Mouse (Mus musculus): ENCODE data around the gene Ribc1. TPM values are rescaled to one million over a fixed set of nuclear protein-coding genes. Genes with fewer than 3 reads are reported as not detected.
A peak's percentile ranks its signal among the peaks of the same experiment; 100 is the strongest.

Gene Ribc1
- polyA plus RNA-seq (2015; fragmentation: Nextera tagmentation; extraction: Ambion mirVana) = 4.1 and 4.6 TPM in 2 replicates

- no peaks in the 10 kb centered on the region for H3K4me1 ChIP-seq (replicated peaks; ENCODE audit: control insufficient read depth, insufficient read depth, low read length)
- H3K4me3 ChIP-seq (ENCODE audit: low read length) = peak within 1 kb of the TSS; percentile 66
- peak within 1 kb of the TSS; percentile 68 for H3K4me2 ChIP-seq (ENCODE audit: low read depth, low read length)
- ATAC-seq (ENCODE audit: low read depth) = peak; percentile 98
- H3K9ac ChIP-seq (ENCODE audit: low read length) = peak within 1 kb of the TSS; percentile 78
- peak within 1 kb of the TSS; percentile 96 for H3K27ac ChIP-seq (ENCODE audit: low read length)
- H3K27me3 ChIP-seq (ENCODE audit: control insufficient read depth, insufficient read depth, low read depth, low read length) = peaks cover 7% of the 10 kb centered on the region; the same call in 1 of the 2 replicates
- H3K9me3 ChIP-seq (ENCODE audit: control insufficient read depth, low read length) = no peaks in the 10 kb centered on the region
- H3K36me3 ChIP-seq (ENCODE audit: control insufficient read depth, insufficient read depth, low read length) = no peaks in the 10 kb centered on the region
- WGBS = 18% methylated on average over 64 of the region's 64 CpGs
These were observed at the start of gene Ribc1, which contains the start of gene Smc1a for GRCm38 (mm10) chrX:152016151-152017145. Gene Ribc1 (minus strand): TSS chrX:152016295. Gene Smc1a (plus strand): TSS chrX:152016428.

- ATAC-seq (ENCODE audit: low read depth) = no peak
- H3K27me3 ChIP-seq (ENCODE audit: control insufficient read depth, insufficient read depth, low read depth, low read length) = peaks cover 17% of the 10 kb centered on the region
These were observed 49.6 kb upstream of the Ribc1 start for GRCm38 (mm10) chrX:152065674-152066073.

GRCm38 (mm10) chrX:152054094-152054493 lies 38.0 kb upstream of the Ribc1 start:
- Histone ChIP-seq H3K4me2 (ENCODE audit: low read depth, low read length) (no peak overlapping the region), H3K9me3 (ENCODE audit: control insufficient read depth, low read length) (no peaks in the 10 kb centered on the region), H3K4me3 (ENCODE audit: low read length) (no peak overlapping the region), H3K27ac (ENCODE audit: low read length) (no peak overlapping the region), H3K36me3 (ENCODE audit: control insufficient read depth, insufficient read depth, low read length) (peaks cover 2% of the 10 kb centered on the region), H3K9ac (ENCODE audit: low read length) (no peak overlapping the region), H3K27me3 (ENCODE audit: control insufficient read depth, insufficient read depth, low read depth, low read length) (no peaks in the 10 kb centered on the region; the same call in none of the 2 replicates), H3K4me1 (replicated peaks; ENCODE audit: control insufficient read depth, insufficient read depth, low read length) (no peaks in the 10 kb centered on the region)
- WGBS = 85% methylated on average over 1 of the region's 1 CpGs
- no peak for ATAC-seq (ENCODE audit: low read depth)

More at GRCm38 (mm10) chrX:152065674-152066073, 49.6 kb upstream of the Ribc1 start:
- WGBS = 74% methylated on average over 2 of the region's 2 CpGs
- Histone ChIP-seq H3K9me3 (ENCODE audit: control insufficient read depth, low read length) (no peaks in the 10 kb centered on the region), H3K36me3 (ENCODE audit: control insufficient read depth, insufficient read depth, low read length) (peaks cover 3% of the 10 kb centered on the region; the same call in 1 of the 2 replicates), H3K9ac (ENCODE audit: low read length) (no peak overlapping the region), H3K4me1 (replicated peaks; ENCODE audit: control insufficient read depth, insufficient read depth, low read length) (no peaks in the 10 kb centered on the region), H3K4me3 (ENCODE audit: low read length) (no peak overlapping the region), H3K4me2 (ENCODE audit: low read depth, low read length) (no peak overlapping the region), H3K27ac (ENCODE audit: low read length) (no peak overlapping the region)

GRCm38 (mm10) chrX:152052546-152052945 lies 36.5 kb upstream of the Ribc1 start:
- no peak for ATAC-seq (ENCODE audit: low read depth)
- Histone ChIP-seq H3K9me3 (ENCODE audit: control insufficient read depth, low read length) (no peaks in the 10 kb centered on the region), H3K4me2 (ENCODE audit: low read depth, low read length) (no peak overlapping the region), H3K4me1 (replicated peaks; ENCODE audit: control insufficient read depth, insufficient read depth, low read length) (no peaks in the 10 kb centered on the region), H3K9ac (ENCODE audit: low read length) (no peak overlapping the region), H3K27ac (ENCODE audit: low read length) (no peak overlapping the region), H3K36me3 (ENCODE audit: control insufficient read depth, insufficient read depth, low read length) (no peaks in the 10 kb centered on the region), H3K27me3 (ENCODE audit: control insufficient read depth, insufficient read depth, low read depth, low read length) (peaks cover 6% of the 10 kb centered on the region), H3K4me3 (ENCODE audit: low read length) (no peak overlapping the region)
- 69% methylated on average over 3 of the region's 3 CpGs for WGBS

- Histone ChIP-seq H3K4me3 (ENCODE audit: low read length) (no peak overlapping the region), H3K36me3 (ENCODE audit: control insufficient read depth, insufficient read depth, low read length) (peaks cover 7% of the 10 kb centered on the region), H3K9ac (ENCODE audit: low read length) (no peak overlapping the region), H3K27ac (ENCODE audit: low read length) (no peak overlapping the region), H3K4me1 (replicated peaks; ENCODE audit: control insufficient read depth, insufficient read depth, low read length) (no peaks in the 10 kb centered on the region), H3K27me3 (ENCODE audit: control insufficient read depth, insufficient read depth, low read depth, low read length) (peaks cover 6% of the 10 kb centered on the region), H3K9me3 (ENCODE audit: control insufficient read depth, low read length) (no peaks in the 10 kb centered on the region), H3K4me2 (ENCODE audit: low read depth, low read length) (no peak overlapping the region)
- ATAC-seq (ENCODE audit: low read depth) = no peak
These were observed 31.1 kb upstream of the Ribc1 start for GRCm38 (mm10) chrX:152047230-152047629.

- Histone ChIP-seq H3K36me3 (ENCODE audit: control insufficient read depth, insufficient read depth, low read length) (peaks cover 2% of the 10 kb centered on the region), H3K4me1 (replicated peaks; ENCODE audit: control insufficient read depth, insufficient read depth, low read length) (no peaks in the 10 kb centered on the region), H3K27ac (ENCODE audit: low read length) (no peak overlapping the region), H3K4me3 (ENCODE audit: low read length) (no peak overlapping the region), H3K4me2 (ENCODE audit: low read depth, low read length) (no peak overlapping the region), H3K27me3 (ENCODE audit: control insufficient read depth, insufficient read depth, low read depth, low read length) (peaks cover 2% of the 10 kb centered on the region), H3K9ac (ENCODE audit: low read length) (no peak overlapping the region), H3K9me3 (ENCODE audit: control insufficient read depth, low read length) (no peaks in the 10 kb centered on the region)
- ATAC-seq (ENCODE audit: low read depth) = no peak
These were observed 23.8 kb upstream of the Ribc1 start for GRCm38 (mm10) chrX:152039865-152040264.

GRCm38 (mm10) chrX:152019294-152019693 lies 3.2 kb upstream of the Ribc1 start:
- Histone ChIP-seq H3K27ac (ENCODE audit: low read length) (no peak overlapping the region), H3K9ac (ENCODE audit: low read length) (no peak overlapping the region), H3K27me3 (ENCODE audit: control insufficient read depth, insufficient read depth, low read depth, low read length) (peaks cover 2% of the 10 kb centered on the region), H3K4me2 (ENCODE audit: low read depth, low read length) (no peak overlapping the region), H3K36me3 (ENCODE audit: control insufficient read depth, insufficient read depth, low read length) (no peaks in the 10 kb centered on the region), H3K9me3 (ENCODE audit: control insufficient read depth, low read length) (no peaks in the 10 kb centered on the region), H3K4me3 (ENCODE audit: low read length) (no peak overlapping the region), H3K4me1 (replicated peaks; ENCODE audit: control insufficient read depth, insufficient read depth, low read length) (no peaks in the 10 kb centered on the region)
- no peak for ATAC-seq (ENCODE audit: low read depth)
- 72% methylated on average over 2 of the region's 2 CpGs for WGBS

- Histone ChIP-seq H3K27ac (ENCODE audit: low read length) (peak overlapping the region; percentile 96), H3K27me3 (ENCODE audit: control insufficient read depth, insufficient read depth, low read depth, low read length) (peaks cover 6% of the 10 kb centered on the region; the same call in 1 of the 2 replicates), H3K9me3 (ENCODE audit: control insufficient read depth, low read length) (no peaks in the 10 kb centered on the region), H3K4me1 (replicated peaks; ENCODE audit: control insufficient read depth, insufficient read depth, low read length) (no peaks in the 10 kb centered on the region), H3K4me2 (ENCODE audit: low read depth, low read length) (peak overlapping the region; percentile 68), H3K36me3 (ENCODE audit: control insufficient read depth, insufficient read depth, low read length) (no peaks in the 10 kb centered on the region), H3K9ac (ENCODE audit: low read length) (peak overlapping the region; percentile 78), H3K4me3 (ENCODE audit: low read length) (peak overlapping the region; percentile 66)
- ATAC-seq (ENCODE audit: low read depth) = no peak
- 22% methylated on average over 14 of the region's 14 CpGs for WGBS
These were observed 1.1 kb upstream of the Ribc1 start for GRCm38 (mm10) chrX:152017186-152017585.

- Histone ChIP-seq H3K4me3 (ENCODE audit: low read length) (peak overlapping the region; percentile 66), H3K4me1 (replicated peaks; ENCODE audit: control insufficient read depth, insufficient read depth, low read length) (no peaks in the 10 kb centered on the region), H3K27me3 (ENCODE audit: control insufficient read depth, insufficient read depth, low read depth, low read length) (peaks cover 8% of the 10 kb centered on the region; the same call in 1 of the 2 replicates), H3K27ac (ENCODE audit: low read length) (peak overlapping the region; percentile 94), H3K9me3 (ENCODE audit: control insufficient read depth, low read length) (no peaks in the 10 kb centered on the region), H3K36me3 (ENCODE audit: control insufficient read depth, insufficient read depth, low read length) (no peaks in the 10 kb centered on the region), H3K4me2 (ENCODE audit: low read depth, low read length) (peak overlapping the region; percentile 57), H3K9ac (ENCODE audit: low read length) (peak overlapping the region; percentile 73)
- WGBS = 15% methylated on average over 11 of the region's 11 CpGs
- no peak for ATAC-seq (ENCODE audit: low read depth)
These were observed 344 bp downstream of the Ribc1 start for GRCm38 (mm10) chrX:152015752-152016150.

Measured in lung, embryonic 16.5 days (tissue).